Mouse (Mus musculus) liver, embryonic 16.5 days (tissue): ENCODE measurements around the gene Rprd2. TPM values are rescaled to one million over a fixed set of nuclear protein-coding genes. Genes with fewer than 3 reads are reported as not detected.

Source experiments
- ATAC-seq: fragments of 200-750 bp; cut with Nextera tagmentation; 2 replicates; pipeline ENCODE4 v1.8.0; 2017; ENCODE audit warnings: low read depth, mild to moderate bottlenecking, moderate number of reproducible peaks, moderate library complexity
- H3K27ac ChIP-seq: fragments of 300-500 bp; sonication (generic); 2 replicates; pipeline ENCODE4 v1.5.1; 2014; ENCODE audit warnings: mild to moderate bottlenecking, low read length
- H3K27me3 ChIP-seq: fragments of 300-500 bp; sonication (generic); 2 replicates; pipeline ENCODE4 v1.6.1; 2014; ENCODE audit warnings: low read depth, low read length, mixed read lengths; ENCODE audit not compliant: control insufficient read depth, insufficient read depth
- H3K36me3 ChIP-seq: fragments of 300-500 bp; sonication (generic); 2 replicates; pipeline ENCODE4 v1.6.1; 2014; ENCODE audit warnings: mild to moderate bottlenecking; ENCODE audit not compliant: control insufficient read depth, insufficient read depth
- H3K4me1 ChIP-seq: fragments of 300-500 bp; sonication (generic); 2 replicates; pipeline ENCODE4 v1.6.1; 2014; ENCODE audit warnings: low read depth, low read length, mixed read lengths; ENCODE audit not compliant: control insufficient read depth
- H3K4me2 ChIP-seq: fragments of 300-500 bp; sonication (generic); 2 replicates; pipeline ENCODE4 v1.6.1; 2014; ENCODE audit warnings: low read depth, low read length, mixed read lengths
- H3K4me3 ChIP-seq: fragments of 300-500 bp; sonication (generic); 2 replicates; pipeline ENCODE4 v1.5.1; 2014; ENCODE audit warnings: low read depth, mild to moderate bottlenecking, low read length
- H3K9ac ChIP-seq: fragments of 300-500 bp; sonication (generic); 2 replicates; pipeline ENCODE4 v1.6.1; 2014; ENCODE audit warnings: low read depth, low read length
- H3K9me3 ChIP-seq: fragments of 300-500 bp; sonication (generic); replicated peaks from 2 replicates; pipeline ENCODE4 v1.6.1; 2016; ENCODE audit warnings: low read length; ENCODE audit not compliant: control insufficient read depth
- WGBS: fragments of 180-500 bp; shearing (Covaris S2); extraction: QIAGEN DNeasy Blood & Tissue Kit; methylation state at CpG from one replicate; pipeline ENCODE4 v1.1.7; 2014; ENCODE audit not compliant: insufficient replicate concordance; 5-methylcytosine and 5-hydroxymethylcytosine counted together
- microRNA-seq: library from miRNA; unstranded; fragments of <30 nt; microRNA quantifications from one replicate; pipeline ENCODE4, GENCODE M21; 2016
- polyA plus RNA-seq: library from polyadenylated mRNA; unstranded; fragments of >200 nt; fragmentation: Nextera tagmentation; extraction: Ambion mirVana; gene quantifications from 2 replicates; pipeline ENCODE4 v1.2.1, GENCODE M21; 2015

Rprd2 gene
- polyA plus RNA-seq, 1 experiment from 2014 or later: 7.9 TPM

- no peak for ATAC-seq
Measured at GRCm38 (mm10) chr3:95722386-95722785, 96.3 kb downstream of the Rprd2 start.

DNA sequence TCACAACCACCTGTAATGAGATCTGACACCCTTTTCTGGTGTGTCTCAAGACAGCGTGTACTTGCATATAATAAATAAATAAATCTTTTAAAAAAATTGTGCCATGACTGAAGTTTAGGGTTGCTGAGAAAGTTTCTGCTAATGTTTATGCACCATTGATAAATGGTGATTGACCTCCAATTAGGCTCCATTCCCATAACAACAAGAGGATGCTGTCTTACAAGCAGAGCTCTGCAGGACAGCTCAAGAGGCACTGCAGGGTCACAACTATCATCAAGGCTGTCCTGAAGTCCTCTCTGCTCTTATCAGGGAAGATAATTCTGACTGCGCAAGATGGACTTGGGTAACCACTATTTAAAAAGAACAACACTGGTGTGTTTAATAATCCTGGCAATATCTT is 100.5 kb downstream of the Rprd2 start:
- ATAC-seq: no peak
- H3K4me3 ChIP-seq: no peak overlapping the region
- H3K9ac ChIP-seq: no peak overlapping the region
- no peaks in the 10 kb centered on the region for H3K4me1 ChIP-seq
- H3K36me3 ChIP-seq: no peaks in the 10 kb centered on the region
- no peaks in the 10 kb centered on the region for H3K27me3 ChIP-seq
- H3K4me2 ChIP-seq: no peak overlapping the region
- H3K27ac ChIP-seq: no peak overlapping the region
- no peaks in the 10 kb centered on the region for H3K9me3 ChIP-seq
- WGBS: 61% methylated on average over 2 of the region's 2 CpGs

More at GRCm38 (mm10) chr3:95722386-95722785, 96.3 kb downstream of the Rprd2 start:
- H3K4me2 ChIP-seq: no peak overlapping the region
- H3K4me1 ChIP-seq: no peaks in the 10 kb centered on the region
- no peak overlapping the region for H3K4me3 ChIP-seq
- H3K27ac ChIP-seq: no peak overlapping the region
- no peaks in the 10 kb centered on the region for H3K27me3 ChIP-seq
- 44% methylated on average over 3 of the region's 3 CpGs for WGBS
- H3K9me3 ChIP-seq: no peaks in the 10 kb centered on the region
- no peak overlapping the region for H3K9ac ChIP-seq
- H3K36me3 ChIP-seq: no peaks in the 10 kb centered on the region

GRCm38 (mm10) chr3:95716075-95716474 is 102.6 kb downstream of the Rprd2 start:
- H3K9me3 ChIP-seq: no peaks in the 10 kb centered on the region
- no peaks in the 10 kb centered on the region for H3K27me3 ChIP-seq
- no peaks in the 10 kb centered on the region for H3K36me3 ChIP-seq
- H3K27ac ChIP-seq: no peak overlapping the region
- WGBS: 74% methylated on average over 1 of the region's 1 CpGs
- no peak overlapping the region for H3K4me3 ChIP-seq
- H3K4me2 ChIP-seq: no peak overlapping the region
- H3K4me1 ChIP-seq: no peaks in the 10 kb centered on the region
- H3K9ac ChIP-seq: no peak overlapping the region
- ATAC-seq: no peak

Small RNA genes within 50 kb of the gene (microRNA-seq; reads per million reads assigned to microRNA genes)
- not detected for gene Mir7014

Other genes with a start within 250 kb of the Rprd2 start
- 31.4 and 33.2 TPM in 2 replicates for gene Golph3l, start 229.9 kb downstream of the Rprd2 start, polyA plus RNA-seq
- 32.8 and 33.4 TPM in 2 replicates for gene Ensa, start 193.9 kb downstream of the Rprd2 start, polyA plus RNA-seq
- 11.1 and 14.5 TPM in 2 replicates for gene Mcl1, start 160.1 kb downstream of the Rprd2 start, polyA plus RNA-seq
- gene Adamtsl4, start 130.9 kb downstream of the Rprd2 start, polyA plus RNA-seq: 0.74 and 0.83 TPM in 2 replicates
- 21.2 and 26.7 TPM in 2 replicates for gene Ecm1, start 79.3 kb downstream of the Rprd2 start, polyA plus RNA-seq
- gene Tars2, start 58.7 kb downstream of the Rprd2 start, polyA plus RNA-seq: 33.0 and 33.9 TPM in 2 replicates
- gene Prpf3, start 37.0 kb upstream of the Rprd2 start, polyA plus RNA-seq: 23.1 and 23.7 TPM in 2 replicates
- gene Mrps21, start 52.7 kb upstream of the Rprd2 start, polyA plus RNA-seq: 156 and 178 TPM in 2 replicates
- gene Ciart, start 63.4 kb upstream of the Rprd2 start, polyA plus RNA-seq: 0.78 and 1.1 TPM in 2 replicates
- 5.5 and 6.8 TPM in 2 replicates for gene BC028528, start 73.1 kb upstream of the Rprd2 start, polyA plus RNA-seq
- gene Aph1a, start 75.1 kb upstream of the Rprd2 start, polyA plus RNA-seq: 10.9 and 12.6 TPM in 2 replicates
- gene Car14, start 85.8 kb upstream of the Rprd2 start, polyA plus RNA-seq: 14.6 and 15.4 TPM in 2 replicates
- gene Anp32e, start 110.4 kb upstream of the Rprd2 start, polyA plus RNA-seq: 118 and 125 TPM in 2 replicates
- 4.2 and 4.5 TPM in 2 replicates for gene Plekho1, start 177.1 kb upstream of the Rprd2 start, polyA plus RNA-seq
- 11.7 and 12.9 TPM in 2 replicates for gene Vps45, start 239.6 kb upstream of the Rprd2 start, polyA plus RNA-seq